Mouse (Mus musculus): ENCODE measurements around the gene Ikzf3. TPM values are rescaled to one million over a fixed set of nuclear protein-coding genes. Genes with fewer than 3 reads are reported as not detected.

Ikzf3 gene
- polyA plus RNA-seq, 1 experiment from 2014 or later, result 1.2 TPM

- H3K27ac ChIP-seq, result peak overlapping the region; percentile 95
- peak overlapping the region; percentile 54; the same call in 1 of the 2 replicates for H3K9ac ChIP-seq
Measured at GRCm38 (mm10) chr11:98448191-98448790, 97.5 kb downstream of the Ikzf3 start.

GRCm38 (mm10) chr11:98447475-98447834 lies 98.4 kb downstream of the Ikzf3 start:
- Histone ChIP-seq H3K27ac (peak overlapping the region; percentile 95), H3K4me1 (peaks cover 36% of the 10 kb centered on the region), H3K9ac (peak overlapping the region; percentile 54), H3K27me3 (peaks cover 40% of the 10 kb centered on the region), H3K4me3 (peak overlapping the region; percentile 46), H3K36me3 (peaks cover 11% of the 10 kb centered on the region), H3K4me2 (peak overlapping the region; percentile 53), H3K9me3 (no peaks in the 10 kb centered on the region)
- 8% methylated on average over 7 of the region's 7 CpGs for WGBS
- no peak for ATAC-seq (ENCODE audit: borderline replicate concordance, extremely low read depth, low FRiP score, low TSS enrichment)

More at GRCm38 (mm10) chr11:98448191-98448790, 97.5 kb downstream of the Ikzf3 start:
- peak overlapping the region; percentile 53 for H3K4me2 ChIP-seq
- H3K4me3 ChIP-seq, result peak overlapping the region; percentile 46
- H3K4me1 ChIP-seq, result peaks cover 36% of the 10 kb centered on the region
- no peaks in the 10 kb centered on the region for H3K9me3 ChIP-seq
- WGBS, result 25% methylated on average over 13 of the region's 13 CpGs
- peaks cover 11% of the 10 kb centered on the region for H3K36me3 ChIP-seq
- peaks cover 40% of the 10 kb centered on the region for H3K27me3 ChIP-seq
- peak; percentile 5; the same call in 1 of the 2 replicates for ATAC-seq (ENCODE audit: borderline replicate concordance, extremely low read depth, low FRiP score, low TSS enrichment)

- peak overlapping the region; percentile 53 for H3K4me2 ChIP-seq
- H3K9ac ChIP-seq, result peak overlapping the region; percentile 54
- H3K36me3 ChIP-seq, result peaks cover 9% of the 10 kb centered on the region
- peak overlapping the region; percentile 46 for H3K4me3 ChIP-seq
- peak; percentile 76 for ATAC-seq (ENCODE audit: borderline replicate concordance, extremely low read depth, low FRiP score, low TSS enrichment)
- WGBS, result 1% methylated on average over 33 of the region's 33 CpGs
- peaks cover 40% of the 10 kb centered on the region for H3K27me3 ChIP-seq
- no peaks in the 10 kb centered on the region for H3K9me3 ChIP-seq
- peaks cover 36% of the 10 kb centered on the region for H3K4me1 ChIP-seq
- H3K27ac ChIP-seq, result peak overlapping the region; percentile 95
Measured at GRCm38 (mm10) chr11:98446562-98447474, 99.0 kb downstream of the Ikzf3 start.

DNA sequence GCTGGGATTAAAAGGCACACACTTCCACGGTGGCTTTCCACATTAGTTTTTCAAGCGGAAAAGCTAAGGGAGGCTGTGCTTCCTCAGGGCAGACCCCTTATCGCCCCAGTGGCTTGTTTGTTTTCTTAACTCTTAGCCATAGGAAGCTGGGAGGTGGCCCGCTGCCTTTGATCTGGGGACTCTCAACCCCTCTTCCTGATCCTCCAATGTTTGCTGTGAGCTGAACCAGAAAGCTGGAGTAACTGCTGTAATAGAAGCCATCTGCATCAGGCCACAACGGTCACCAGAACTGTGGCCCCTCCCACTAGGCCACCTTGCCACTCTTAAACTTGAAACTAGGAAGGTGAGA lies 99.6 kb downstream of the Ikzf3 start, which contains the start of gene Grb7:
Gene Grb7, plus strand, starts transcription at position 182 of the 349 bp plus-strand sequence.
- Histone ChIP-seq H3K27me3 (peaks cover 40% of the 10 kb centered on the region), H3K9ac (peak within 1 kb of the TSS; percentile 54), H3K27ac (peak within 1 kb of the TSS; percentile 95), H3K9me3 (no peaks in the 10 kb centered on the region), H3K4me1 (peaks cover 36% of the 10 kb centered on the region), H3K36me3 (peaks cover 6% of the 10 kb centered on the region), H3K4me3 (peak within 1 kb of the TSS; percentile 46), H3K4me2 (peak within 1 kb of the TSS; percentile 53)
- 2% methylated on average over 5 of the region's 5 CpGs for WGBS
- ATAC-seq (ENCODE audit: borderline replicate concordance, extremely low read depth, low FRiP score, low TSS enrichment), result no peak

- Histone ChIP-seq H3K4me2 (peak overlapping the region; percentile 13; the same call in 1 of the 2 replicates), H3K36me3 (peaks cover 1% of the 10 kb centered on the region), H3K9ac (no peak overlapping the region), H3K27me3 (peaks cover 40% of the 10 kb centered on the region), H3K4me3 (no peak overlapping the region), H3K9me3 (no peaks in the 10 kb centered on the region), H3K4me1 (peaks cover 35% of the 10 kb centered on the region), H3K27ac (peak overlapping the region; percentile 95)
- WGBS, result 33% methylated on average over 4 of the region's 4 CpGs
- no peak for ATAC-seq (ENCODE audit: borderline replicate concordance, extremely low read depth, low FRiP score, low TSS enrichment)
Measured at GRCm38 (mm10) chr11:98445679-98446078, 100.2 kb downstream of the Ikzf3 start.

- ATAC-seq (ENCODE audit: borderline replicate concordance, extremely low read depth, low FRiP score, low TSS enrichment), result no peak
- Histone ChIP-seq H3K4me3 (no peak overlapping the region), H3K9ac (no peak overlapping the region), H3K36me3 (no peaks in the 10 kb centered on the region), H3K4me2 (peak overlapping the region; percentile 13; the same call in 1 of the 2 replicates), H3K9me3 (no peaks in the 10 kb centered on the region), H3K4me1 (peaks cover 31% of the 10 kb centered on the region), H3K27ac (peak overlapping the region; percentile 95), H3K27me3 (peaks cover 40% of the 10 kb centered on the region)
- WGBS, result 21% methylated on average over 1 of the region's 1 CpGs
Measured at GRCm38 (mm10) chr11:98445238-98445637, 100.6 kb downstream of the Ikzf3 start.

DNA sequence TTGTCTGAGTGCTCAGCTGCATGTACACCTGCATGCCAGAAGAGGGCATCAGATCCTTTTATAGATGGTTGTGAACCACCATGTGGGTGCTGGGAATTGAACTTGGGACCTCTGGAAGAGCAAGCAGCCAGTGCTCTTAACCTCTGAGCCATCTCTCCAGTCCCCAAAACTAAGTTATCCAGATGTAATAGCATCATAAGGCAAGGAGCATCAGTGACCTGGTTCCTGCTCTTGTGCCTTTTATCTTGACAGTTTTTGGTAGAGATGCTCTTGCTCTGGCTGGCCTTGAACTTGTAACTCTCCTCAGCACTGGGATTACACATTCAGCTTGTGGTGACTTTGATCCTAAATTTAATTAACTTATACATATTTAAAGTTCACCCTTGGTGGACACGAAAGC lies 102.1 kb downstream of the Ikzf3 start:
- no peak for ATAC-seq (ENCODE audit: borderline replicate concordance, extremely low read depth, low FRiP score, low TSS enrichment)
- Histone ChIP-seq H3K9ac (no peak overlapping the region), H3K36me3 (no peaks in the 10 kb centered on the region), H3K27ac (no peak overlapping the region), H3K4me3 (no peak overlapping the region), H3K9me3 (no peaks in the 10 kb centered on the region), H3K27me3 (peaks cover 31% of the 10 kb centered on the region), H3K4me2 (no peak overlapping the region), H3K4me1 (peaks cover 17% of the 10 kb centered on the region)
- 94% methylated on average over 1 of the region's 1 CpGs for WGBS

DNA sequence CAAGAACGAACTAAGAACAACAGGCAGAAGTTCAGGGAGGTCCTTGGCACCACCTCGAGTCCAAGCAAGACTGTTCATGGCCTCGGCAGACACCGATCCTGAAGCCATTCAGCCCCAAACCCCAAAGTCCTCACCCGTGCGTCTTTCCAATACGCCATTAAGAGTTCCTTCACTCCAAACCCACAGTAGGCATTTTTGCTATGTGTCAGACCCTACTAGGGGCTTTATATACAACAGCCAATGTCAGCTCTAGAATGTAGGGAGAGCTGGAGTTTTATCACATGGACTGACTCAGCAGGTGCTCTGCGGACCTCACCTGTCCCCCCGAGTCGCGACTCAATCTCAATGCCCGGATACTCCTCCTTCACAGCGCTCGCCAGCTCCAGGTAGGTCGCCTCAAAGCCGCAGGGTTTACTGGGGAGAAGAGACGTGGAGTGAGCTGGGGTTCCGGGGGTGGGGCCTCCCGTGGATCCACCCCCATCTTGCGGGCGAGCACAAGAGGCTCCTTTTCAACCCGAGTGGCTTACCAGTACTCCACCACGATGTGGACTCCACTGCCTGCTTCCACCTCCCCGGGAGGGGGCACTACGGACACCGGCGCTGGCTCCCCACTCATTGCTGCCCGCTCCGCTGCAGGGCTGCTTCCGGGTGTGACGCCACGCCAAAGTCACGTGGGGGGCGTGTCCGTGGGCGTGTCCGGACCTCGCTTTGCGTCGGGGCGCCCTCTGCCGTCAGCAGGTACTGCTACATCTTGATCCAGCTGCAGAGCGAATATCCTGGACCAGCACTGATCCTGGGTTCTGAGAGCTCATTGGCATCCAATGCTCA lies 107.3 kb downstream of the Ikzf3 start, which contains the start of gene Mien1:
Gene Mien1, minus strand, starts transcription at position 661 of the 828 bp plus-strand sequence.
- H3K4me1 ChIP-seq, result peaks cover 8% of the 10 kb centered on the region
- no peaks in the 10 kb centered on the region for H3K27me3 ChIP-seq
- WGBS, result 2% methylated on average over 43 of the region's 43 CpGs
- ATAC-seq (ENCODE audit: borderline replicate concordance, extremely low read depth, low FRiP score, low TSS enrichment), result peak; percentile 86
- H3K9ac ChIP-seq, result peak within 1 kb of the TSS; percentile 48
- H3K36me3 ChIP-seq, result peaks cover 33% of the 10 kb centered on the region
- H3K4me2 ChIP-seq, result peak within 1 kb of the TSS; percentile 88
- peak within 1 kb of the TSS; percentile 66 for H3K4me3 ChIP-seq
- H3K9me3 ChIP-seq, result no peaks in the 10 kb centered on the region
- peak within 1 kb of the TSS; percentile 58 for H3K27ac ChIP-seq

DNA sequence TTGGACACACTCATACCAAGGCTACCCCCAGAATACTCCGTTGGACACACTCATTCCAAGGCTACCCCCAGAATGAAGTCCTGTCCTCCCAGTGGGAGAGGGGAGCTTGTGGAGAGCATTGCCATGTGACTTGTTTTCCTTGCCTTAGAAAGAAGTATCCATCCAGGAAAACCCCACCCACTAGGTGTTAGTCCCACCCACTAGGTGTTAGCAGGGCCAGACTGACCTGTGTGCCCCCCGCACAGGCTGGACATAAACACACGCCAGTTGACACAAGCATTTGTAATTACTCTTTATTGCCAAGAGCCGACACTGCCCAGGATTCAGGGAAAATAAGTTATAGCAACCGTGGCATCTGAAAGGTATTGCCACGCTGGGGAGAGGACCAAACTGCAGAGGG lies 108.4 kb downstream of the Ikzf3 start:
- Histone ChIP-seq H3K4me2 (peak overlapping the region; percentile 88), H3K27me3 (no peaks in the 10 kb centered on the region), H3K9me3 (no peaks in the 10 kb centered on the region), H3K4me1 (peaks cover 8% of the 10 kb centered on the region), H3K4me3 (0 out of 2 replicates have a peak overlapping the region, but pooled peaks have one; percentile 66), H3K36me3 (peaks cover 41% of the 10 kb centered on the region), H3K9ac (no peak overlapping the region), H3K27ac (no peak overlapping the region)
- no peak for ATAC-seq (ENCODE audit: borderline replicate concordance, extremely low read depth, low FRiP score, low TSS enrichment)
- 71% methylated on average over 6 of the region's 6 CpGs for WGBS

GRCm38 (mm10) chr11:98435723-98436122 lies 110.1 kb downstream of the Ikzf3 start:
- Histone ChIP-seq H3K27ac (no peak overlapping the region), H3K4me3 (no peak overlapping the region), H3K9ac (no peak overlapping the region), H3K4me1 (peaks cover 8% of the 10 kb centered on the region), H3K36me3 (peaks cover 58% of the 10 kb centered on the region), H3K27me3 (no peaks in the 10 kb centered on the region), H3K9me3 (no peaks in the 10 kb centered on the region), H3K4me2 (no peak overlapping the region)
- 88% methylated on average over 9 of the region's 9 CpGs for WGBS
- ATAC-seq (ENCODE audit: borderline replicate concordance, extremely low read depth, low FRiP score, low TSS enrichment), result no peak

- WGBS, result 77% methylated on average over 9 of the region's 9 CpGs
- ATAC-seq (ENCODE audit: borderline replicate concordance, extremely low read depth, low FRiP score, low TSS enrichment), result no peak
- no peak overlapping the region for H3K4me3 ChIP-seq
- H3K27me3 ChIP-seq, result no peaks in the 10 kb centered on the region
- peaks cover 92% of the 10 kb centered on the region for H3K36me3 ChIP-seq
- H3K9ac ChIP-seq, result no peak overlapping the region
- H3K4me1 ChIP-seq, result no peaks in the 10 kb centered on the region
- H3K27ac ChIP-seq, result no peak overlapping the region
- H3K4me2 ChIP-seq, result no peak overlapping the region
- no peaks in the 10 kb centered on the region for H3K9me3 ChIP-seq
Measured at GRCm38 (mm10) chr11:98431743-98432502, 113.9 kb downstream of the Ikzf3 start.
